Mouse (Mus musculus) liver, postnatal 0 days (tissue): ENCODE measurements at regions not wholly inside any gene's neighbourhood (a gene's known extent, or its start where the extent isn't known, plus 50 kb on each side); places are given as distances from the start of the nearest gene placed in this dataset.

Experiments
- CTCF ChIP-seq: sonication (generic); IDR thresholded peaks from 2 replicates; pipeline ENCODE4 v1.5.1; 2016; ENCODE audit warnings: antibody characterized with exemption, low read depth
- EP300 ChIP-seq: IDR thresholded peaks from 2 replicates; pipeline ENCODE4 v1.6.1; 2016; ENCODE audit warnings: antibody characterized with exemption, low read depth, mild to moderate bottlenecking

- TF ChIP-seq CTCF (no peak), EP300 (no peak)
Observed at GRCm38 (mm10) chr1:73787224-73787623, 337.0 kb downstream of the Tns1 start.
